Mouse (Mus musculus): ENCODE measurements around the gene Lexm.

DNA sequence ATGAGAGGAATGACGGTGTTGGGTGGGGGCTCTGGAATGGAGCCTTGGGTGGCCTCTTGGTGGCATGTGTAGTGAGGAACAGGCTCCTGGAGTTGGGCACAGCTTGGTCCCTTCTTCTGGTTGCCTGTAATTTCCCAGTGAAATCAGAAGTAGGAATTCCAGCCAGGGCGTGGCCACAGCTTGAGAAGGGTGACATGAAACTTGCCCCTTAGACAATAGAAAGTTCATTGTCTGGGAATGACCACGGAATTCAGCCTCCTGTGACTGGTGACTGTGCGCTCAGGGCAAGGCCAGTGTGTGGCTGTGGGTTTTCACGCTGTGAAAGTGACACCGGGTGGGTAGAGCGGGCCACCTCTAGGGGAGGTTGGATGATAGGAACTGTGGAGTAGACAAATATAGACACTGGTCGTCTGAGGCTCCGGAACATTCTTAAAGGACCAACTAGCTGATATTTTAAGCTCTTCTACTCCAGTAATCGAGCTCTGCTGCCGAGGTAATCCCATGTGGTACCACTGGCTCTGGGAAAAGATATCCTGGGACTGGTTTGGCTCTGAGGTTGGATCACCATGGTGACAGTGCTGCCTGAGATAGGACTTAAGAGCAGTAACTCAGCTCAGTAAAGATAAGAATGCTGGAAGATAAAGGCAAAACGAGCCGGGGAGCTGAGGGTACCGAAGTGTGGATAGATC is 35.7 kb downstream of the Lexm start:
- TF ChIP-seq CTCF (IDR thresholded peaks at IDR 0.05), result no peak
- TF ChIP-seq POLR2A (IDR thresholded peaks at IDR 0.05; ENCODE audit: insufficient read depth, low read depth, low read length), result no peak
- TF ChIP-seq EP300 (IDR thresholded peaks at IDR 0.05; ENCODE audit: insufficient read depth, low read depth, low read length), result no peak
